Mouse (Mus musculus) spleen, adult 12 weeks (tissue): Measurements from ENCODE around the gene Ttll5.

ENCODE experiments used
- DNase-seq: peaks from one replicate; pipeline ENCODE4 v3.0.0; 2022; ENCODE audit warnings: low spot score

Ttll5 gene

GRCm38 (mm10) chr12:85928513-85928912, 104.1 kb downstream of the Ttll5 start:
- DNase-seq, result no peak

- DNase-seq, result no peak
Measured at GRCm38 (mm10) chr12:85929711-85930110, 105.3 kb downstream of the Ttll5 start.

GRCm38 (mm10) chr12:85930713-85931112, 106.3 kb downstream of the Ttll5 start:
- no peak for DNase-seq

DNA sequence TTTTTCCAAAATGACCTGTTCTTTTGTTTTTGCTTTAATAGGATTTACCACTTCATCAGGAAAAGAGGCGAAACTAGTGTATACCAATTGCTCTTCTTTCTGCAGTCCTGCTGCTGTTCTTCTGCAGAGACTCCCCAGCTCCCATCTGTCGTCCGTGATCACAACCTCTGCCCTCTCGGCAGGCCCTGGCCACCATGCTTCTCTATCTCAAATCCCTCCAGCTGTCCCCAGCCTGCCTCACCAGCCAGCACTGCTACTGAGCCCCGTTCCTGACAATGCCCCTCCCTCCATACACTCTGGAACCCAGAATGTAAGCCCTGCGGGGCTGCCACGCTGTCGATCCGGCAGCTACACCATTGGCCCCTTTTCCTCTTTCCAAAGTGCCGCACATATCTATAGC, 108.8 kb downstream of the Ttll5 start:
- DNase-seq, result no peak

- no peak for DNase-seq
Measured at GRCm38 (mm10) chr12:85937384-85937783, 112.9 kb downstream of the Ttll5 start.

DNA sequence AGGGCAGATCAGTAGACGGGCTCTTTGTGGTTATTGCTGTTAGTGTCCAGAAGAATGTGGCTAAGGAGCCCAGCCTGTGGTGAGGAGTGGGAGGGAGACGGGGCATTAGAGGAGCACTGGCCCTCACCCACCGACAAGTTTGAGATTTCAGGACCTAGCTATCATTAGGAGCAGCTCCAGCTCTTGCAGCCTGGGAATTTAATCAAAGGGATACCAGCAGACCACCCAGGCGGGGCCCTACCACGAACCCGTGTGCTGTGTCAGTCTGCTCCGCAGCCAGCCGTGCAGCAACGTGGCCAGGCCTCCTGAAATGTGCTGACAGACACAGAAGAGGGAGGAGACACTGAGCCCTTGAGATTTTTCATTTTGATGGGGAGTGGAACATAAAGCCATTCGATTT, 119.0 kb downstream of the Ttll5 start:
- no peak for DNase-seq

GRCm38 (mm10) chr12:85944419-85944818, 120.0 kb downstream of the Ttll5 start:
- DNase-seq, result no peak

- no peak for DNase-seq
Measured at GRCm38 (mm10) chr12:85947161-85947560, 122.7 kb downstream of the Ttll5 start.

GRCm38 (mm10) chr12:85949667-85950066, 125.2 kb downstream of the Ttll5 start:
- DNase-seq, result no peak

DNA sequence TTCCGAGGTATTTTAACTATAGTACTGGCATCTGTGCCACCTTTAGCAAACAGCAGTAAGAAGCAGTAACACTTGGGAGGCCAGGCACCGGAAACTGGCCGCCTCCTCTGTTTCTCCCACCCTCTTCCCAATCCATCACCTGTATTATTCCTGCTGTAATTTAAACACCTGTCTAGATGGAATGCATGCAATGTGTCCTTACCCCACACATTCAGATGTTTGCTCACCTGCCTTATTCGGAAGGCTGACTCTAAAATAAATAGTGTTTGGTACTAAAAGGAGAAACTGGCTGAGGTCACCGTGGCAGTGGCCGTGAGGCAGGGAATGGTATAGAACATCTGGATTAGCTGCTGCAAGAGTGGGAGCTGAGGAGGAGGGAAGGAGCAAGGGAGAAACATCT, 125.9 kb downstream of the Ttll5 start:
- no peak for DNase-seq

DNA sequence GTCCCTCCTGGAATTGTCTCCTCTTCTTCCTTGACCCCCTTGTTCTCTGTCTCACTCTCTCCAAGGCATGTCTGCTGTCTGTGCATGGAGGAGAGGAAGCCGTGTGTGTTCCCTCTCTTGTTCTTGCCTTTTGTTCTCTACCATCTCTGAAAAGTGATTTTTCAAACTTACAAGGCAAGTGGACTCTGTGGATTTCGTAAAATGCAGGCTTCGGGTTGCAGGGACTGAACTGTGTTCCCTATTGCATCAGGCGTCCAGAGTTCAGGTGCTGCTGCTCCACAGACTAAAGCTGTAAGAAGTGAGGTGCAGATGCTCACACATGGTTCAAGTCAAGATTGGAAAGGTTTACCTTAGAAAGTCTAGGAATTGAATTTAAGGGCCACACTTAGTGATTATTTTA, 126.6 kb downstream of the Ttll5 start:
- no peak for DNase-seq

DNA sequence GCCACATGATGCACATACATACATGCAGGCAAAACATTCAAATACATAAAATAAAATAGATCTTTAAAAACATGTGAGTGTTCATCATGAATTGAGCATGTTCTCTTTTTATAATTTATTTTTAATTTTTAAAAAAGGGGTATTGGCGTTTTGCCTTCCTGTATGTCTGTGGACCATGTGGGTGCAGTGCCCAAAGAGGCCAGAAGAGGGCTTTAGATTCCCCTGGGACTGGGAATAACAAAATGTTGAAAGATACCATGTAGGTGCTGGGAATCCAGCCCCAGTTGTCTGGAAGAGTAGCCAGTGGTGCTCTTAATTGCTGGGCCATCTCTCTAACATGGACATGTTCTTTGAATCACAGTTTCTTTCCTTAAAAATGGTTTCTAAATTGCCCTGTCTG, 127.4 kb downstream of the Ttll5 start:
- no peak for DNase-seq

DNA sequence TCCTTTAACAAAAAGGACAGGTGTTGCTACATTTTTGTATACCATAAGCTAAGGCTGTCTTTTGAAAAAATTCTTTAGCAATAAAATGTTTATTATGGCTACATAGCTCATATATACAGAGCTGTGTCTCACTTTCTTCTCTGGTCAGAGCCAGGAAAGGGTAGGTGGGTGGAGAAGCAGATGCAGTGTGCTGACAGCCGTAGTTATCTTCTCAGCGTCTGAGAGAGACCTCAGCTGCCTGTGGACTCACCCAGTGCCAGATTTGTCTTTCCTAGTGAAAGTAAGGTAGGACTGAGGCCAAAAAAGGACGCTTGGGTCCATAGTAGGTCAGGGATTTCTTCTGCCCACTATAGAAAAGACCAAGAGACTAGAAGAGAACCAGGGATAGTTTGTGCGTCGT, 127.9 kb downstream of the Ttll5 start:
- no peak for DNase-seq

GRCm38 (mm10) chr12:85954167-85954566, 129.7 kb downstream of the Ttll5 start:
- DNase-seq, result no peak

DNA sequence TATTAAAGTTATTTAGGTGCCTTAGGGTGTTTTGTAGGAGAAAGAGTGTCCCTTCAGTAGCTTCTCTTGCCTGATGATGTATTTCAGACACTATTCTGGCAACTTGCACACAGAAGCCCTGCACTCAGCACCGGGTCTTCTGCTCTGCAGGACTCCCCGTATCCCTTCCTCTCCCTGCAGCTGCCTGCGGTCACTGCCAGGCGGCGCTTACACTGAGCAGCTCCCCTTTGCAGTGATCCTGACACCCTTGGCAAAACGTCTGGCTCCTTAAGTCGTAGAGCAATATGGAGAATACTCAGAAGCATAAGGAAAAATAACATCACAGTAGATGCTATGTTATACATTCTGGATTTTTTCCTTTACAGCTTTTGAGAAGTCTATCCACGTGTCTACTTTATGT, 130.6 kb downstream of the Ttll5 start:
- no peak for DNase-seq

GRCm38 (mm10) chr12:85955690-85956089, 131.2 kb downstream of the Ttll5 start:
- no peak for DNase-seq

GRCm38 (mm10) chr12:85956251-85956650, 131.8 kb downstream of the Ttll5 start:
- DNase-seq, result no peak

GRCm38 (mm10) chr12:85958460-85958859, 134.0 kb downstream of the Ttll5 start:
- DNase-seq, result no peak

- no peak for DNase-seq
Measured at GRCm38 (mm10) chr12:85959822-85960501, 135.5 kb downstream of the Ttll5 start.

- DNase-seq, result no peak
Measured at GRCm38 (mm10) chr12:85960699-85961098, 136.2 kb downstream of the Ttll5 start.

DNA sequence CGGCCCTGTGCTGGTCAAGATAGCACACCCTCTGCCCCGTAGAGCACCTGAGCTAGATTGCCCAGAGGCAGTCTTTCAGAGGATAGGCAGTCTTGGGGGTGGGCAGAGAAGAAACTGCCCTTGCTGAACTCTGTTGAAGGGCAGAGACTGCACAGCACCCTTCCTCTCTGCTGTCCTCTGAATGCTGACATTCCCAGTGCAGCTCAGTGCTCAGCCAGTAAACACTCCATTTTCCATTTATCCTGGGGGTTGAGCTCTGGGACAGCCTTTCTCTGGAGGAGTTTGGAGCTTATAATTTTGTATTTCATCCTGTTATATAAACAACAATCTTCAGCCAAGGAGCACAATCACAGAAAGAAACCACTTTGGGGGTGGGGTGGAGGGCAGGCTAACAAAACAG, 138.7 kb downstream of the Ttll5 start:
- DNase-seq, result no peak

GRCm38 (mm10) chr12:85963699-85964098, 139.2 kb downstream of the Ttll5 start:
- DNase-seq, result peak; percentile 59

DNA sequence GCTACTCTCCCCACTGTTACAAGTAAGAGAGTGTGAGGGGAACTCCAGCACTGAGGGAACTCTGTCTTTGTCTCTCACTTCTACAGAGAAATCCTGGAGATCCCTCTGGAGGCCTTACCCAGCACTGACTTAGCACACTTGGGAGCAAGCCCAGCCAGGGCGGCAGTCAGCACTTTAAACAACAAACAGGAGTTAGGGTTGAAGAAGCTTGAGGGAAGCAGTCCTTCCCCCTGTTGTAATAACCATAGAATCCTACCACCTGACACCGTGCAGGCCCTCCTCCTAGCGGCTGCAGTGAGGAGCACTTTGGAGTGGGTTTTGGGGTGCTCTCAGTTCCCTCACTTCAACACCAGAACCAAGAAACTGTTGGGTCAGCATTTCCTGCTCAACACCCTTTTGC, 140.0 kb downstream of the Ttll5 start:
- DNase-seq, result no peak

DNA sequence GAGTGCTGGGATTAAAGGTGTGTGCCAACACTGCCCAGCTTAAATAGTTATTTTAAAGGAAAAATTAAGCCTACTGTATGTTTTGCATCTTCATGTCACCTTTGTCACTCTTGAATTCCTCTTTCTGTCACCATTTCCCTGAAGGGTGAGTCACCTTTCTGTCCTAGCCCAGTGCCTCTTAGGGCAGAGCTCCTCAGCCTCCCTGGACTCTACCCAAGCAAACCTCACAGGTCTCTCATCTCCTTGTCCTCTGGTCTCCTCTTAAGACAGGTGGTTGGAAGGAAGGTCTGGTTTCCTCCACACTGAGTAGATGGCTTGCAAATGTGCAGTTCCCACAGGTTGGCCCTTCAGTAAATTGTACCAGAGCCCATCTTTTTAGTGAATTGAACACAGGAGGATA, 143.4 kb downstream of the Ttll5 start:
- no peak for DNase-seq

DNA sequence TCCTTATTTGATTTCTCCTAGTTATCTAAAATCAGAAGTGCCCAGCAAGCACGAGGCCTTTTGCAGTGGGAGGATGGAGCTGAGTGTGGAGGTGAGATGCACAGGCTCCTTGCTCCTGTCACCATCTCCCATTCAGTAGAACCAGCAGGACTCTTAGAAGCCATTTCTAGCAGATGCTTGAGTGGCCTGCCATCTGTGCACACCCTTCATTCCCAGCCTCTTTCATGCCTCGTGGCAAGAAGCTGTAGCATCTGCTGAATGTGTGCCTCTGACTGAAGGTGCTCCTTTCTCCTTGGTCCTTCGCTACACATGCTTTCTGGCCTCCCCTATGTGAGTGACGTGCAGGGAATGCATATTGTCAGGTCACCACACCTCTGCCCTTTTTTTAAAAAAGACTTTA, 143.9 kb downstream of the Ttll5 start:
- no peak for DNase-seq
